Mouse (Mus musculus) forebrain, embryonic 16.5 days (tissue): ENCODE results near the gene Spa17. TPM values are rescaled to one million over a fixed set of nuclear protein-coding genes. Genes with fewer than 3 reads are reported as not detected.

Experiments used
- ATAC-seq: fragments of 200-750 bp; cut with Nextera tagmentation; 2 replicates; pipeline ENCODE4 v1.8.0; 2017; ENCODE audit warnings: mild to moderate bottlenecking, moderate library complexity
- H3K27ac ChIP-seq: fragments of 300-500 bp; sonication (generic); 2 replicates; pipeline ENCODE4 v1.5.1; 2014; ENCODE audit warnings: low read length, control low read depth
- H3K27me3 ChIP-seq: fragments of 300-500 bp; sonication (generic); replicated peaks from 2 replicates; pipeline ENCODE4 v1.6.1; 2014; ENCODE audit warnings: low read length; ENCODE audit not compliant: control insufficient read depth, insufficient read depth
- H3K36me3 ChIP-seq: fragments of 300-500 bp; sonication (generic); 2 replicates; pipeline ENCODE4 v1.6.1; 2014; ENCODE audit not compliant: control insufficient read depth, insufficient read depth
- H3K4me1 ChIP-seq: fragments of 300-500 bp; sonication (generic); replicated peaks from 2 replicates; pipeline ENCODE4 v1.6.1; 2014; ENCODE audit warnings: low read length; ENCODE audit not compliant: control insufficient read depth, insufficient read depth
- H3K4me2 ChIP-seq: fragments of 300-500 bp; sonication (generic); 2 replicates; pipeline ENCODE4 v1.6.1; 2014; ENCODE audit warnings: mild to moderate bottlenecking, low read length, control low read depth
- H3K4me3 ChIP-seq: fragments of 300-500 bp; sonication (generic); replicated peaks from 2 replicates; pipeline ENCODE4 v1.5.1; 2014; ENCODE audit warnings: mild to moderate bottlenecking, low read length, control low read depth
- H3K9ac ChIP-seq: fragments of 300-500 bp; sonication (generic); replicated peaks from 2 replicates; pipeline ENCODE4 v1.6.1; 2014; ENCODE audit warnings: low read depth, low read length, control low read depth
- H3K9me3 ChIP-seq: fragments of 300-500 bp; sonication (generic); 2 replicates; pipeline ENCODE4 v1.6.1; 2016; ENCODE audit warnings: low read length; ENCODE audit not compliant: control insufficient read depth
- WGBS: fragments of 180-500 bp; shearing (Covaris S2); extraction: QIAGEN DNeasy Blood & Tissue Kit; methylation state at CpG from one replicate; pipeline ENCODE4 v1.1.7; 2014; 5-methylcytosine and 5-hydroxymethylcytosine counted together
- polyA plus RNA-seq: library from polyadenylated mRNA; unstranded; fragments of >200 nt; fragmentation: Nextera tagmentation; extraction: Ambion mirVana; gene quantifications from 2 replicates; pipeline ENCODE4 v1.2.1, GENCODE M21; 2015

The Spa17 gene
- polyA plus RNA-seq, 1 experiment from 2014 or later: 6.9 TPM

- ATAC-seq: no peak; the same call in 1 of the 2 replicates
- WGBS: 83% methylated on average over 3 of the region's 3 CpGs
- no peak overlapping the region for H3K27ac ChIP-seq
Measured at GRCm38 (mm10) chr9:37638721-37639120, 25.2 kb upstream of the Spa17 start.

GRCm38 (mm10) chr9:37636800-37637542 is 23.4 kb upstream of the Spa17 start:
- Histone ChIP-seq H3K4me1 (no peaks in the 10 kb centered on the region), H3K4me2 (no peak overlapping the region), H3K9ac (no peak overlapping the region), H3K9me3 (no peaks in the 10 kb centered on the region), H3K36me3 (no peaks in the 10 kb centered on the region), H3K27ac (no peak overlapping the region), H3K4me3 (no peak overlapping the region), H3K27me3 (no peaks in the 10 kb centered on the region)
- WGBS: 53% methylated on average over 6 of the region's 6 CpGs
- ATAC-seq: peak; percentile 54

More at GRCm38 (mm10) chr9:37638721-37639120, 25.2 kb upstream of the Spa17 start:
- Histone ChIP-seq H3K4me1 (no peaks in the 10 kb centered on the region), H3K27me3 (no peaks in the 10 kb centered on the region), H3K9me3 (no peaks in the 10 kb centered on the region), H3K36me3 (no peaks in the 10 kb centered on the region), H3K4me3 (no peak overlapping the region), H3K4me2 (no peak overlapping the region), H3K9ac (no peak overlapping the region)

- WGBS: 14% methylated on average over 7 of the region's 7 CpGs
- no peak overlapping the region for H3K27ac ChIP-seq
Measured at GRCm38 (mm10) chr9:37636335-37636734, 22.8 kb upstream of the Spa17 start.

GRCm38 (mm10) chr9:37634269-37634668 is 20.7 kb upstream of the Spa17 start:
- Histone ChIP-seq H3K9ac (no peak overlapping the region), H3K9me3 (no peaks in the 10 kb centered on the region), H3K36me3 (no peaks in the 10 kb centered on the region), H3K4me3 (no peak overlapping the region), H3K27me3 (no peaks in the 10 kb centered on the region), H3K4me2 (no peak overlapping the region), H3K4me1 (no peaks in the 10 kb centered on the region), H3K27ac (no peak overlapping the region)
- no peak for ATAC-seq
- 86% methylated on average over 3 of the region's 3 CpGs for WGBS

More at GRCm38 (mm10) chr9:37636335-37636734, 22.8 kb upstream of the Spa17 start:
- no peak overlapping the region for H3K4me3 ChIP-seq
- H3K36me3 ChIP-seq: no peaks in the 10 kb centered on the region
- H3K27me3 ChIP-seq: no peaks in the 10 kb centered on the region
- H3K9ac ChIP-seq: no peak overlapping the region
- H3K4me2 ChIP-seq: no peak overlapping the region
- ATAC-seq: peak; percentile 49
- no peaks in the 10 kb centered on the region for H3K9me3 ChIP-seq
- H3K4me1 ChIP-seq: no peaks in the 10 kb centered on the region

GRCm38 (mm10) chr9:37632305-37632704 is 18.8 kb upstream of the Spa17 start:
- Histone ChIP-seq H3K9ac (no peak overlapping the region), H3K4me2 (no peak overlapping the region), H3K27ac (no peak overlapping the region), H3K27me3 (no peaks in the 10 kb centered on the region), H3K4me3 (no peak overlapping the region), H3K9me3 (no peaks in the 10 kb centered on the region), H3K36me3 (no peaks in the 10 kb centered on the region), H3K4me1 (no peaks in the 10 kb centered on the region)
- no peak for ATAC-seq
- WGBS: 78% methylated on average over 2 of the region's 2 CpGs

- no peak overlapping the region for H3K9ac ChIP-seq
- H3K9me3 ChIP-seq: no peaks in the 10 kb centered on the region
- H3K27ac ChIP-seq: no peak overlapping the region
- H3K27me3 ChIP-seq: no peaks in the 10 kb centered on the region
- H3K36me3 ChIP-seq: no peaks in the 10 kb centered on the region
- no peak overlapping the region for H3K4me2 ChIP-seq
- WGBS: 93% methylated on average over 2 of the region's 2 CpGs
- no peak for ATAC-seq
- peaks cover 17% of the 10 kb centered on the region for H3K4me1 ChIP-seq
- H3K4me3 ChIP-seq: no peak overlapping the region
Measured at GRCm38 (mm10) chr9:37629941-37630340, 16.4 kb upstream of the Spa17 start.

GRCm38 (mm10) chr9:37628581-37628980 is 15.1 kb upstream of the Spa17 start:
- peaks cover 25% of the 10 kb centered on the region for H3K4me1 ChIP-seq
- H3K9me3 ChIP-seq: no peaks in the 10 kb centered on the region
- H3K9ac ChIP-seq: no peak overlapping the region
- H3K27me3 ChIP-seq: no peaks in the 10 kb centered on the region
- 42% methylated on average over 4 of the region's 4 CpGs for WGBS
- no peak for ATAC-seq
- H3K36me3 ChIP-seq: no peaks in the 10 kb centered on the region
- H3K4me3 ChIP-seq: no peak overlapping the region
- no peak overlapping the region for H3K27ac ChIP-seq
- no peak overlapping the region for H3K4me2 ChIP-seq

GRCm38 (mm10) chr9:37627263-37627662 is 13.7 kb upstream of the Spa17 start:
- no peak overlapping the region for H3K9ac ChIP-seq
- WGBS: 100% methylated on average over 1 of the region's 1 CpGs
- ATAC-seq: no peak

GRCm38 (mm10) chr9:37626103-37626567 is 12.6 kb upstream of the Spa17 start:
- H3K4me2 ChIP-seq: peak overlapping the region; percentile 42
- 9% methylated on average over 3 of the region's 3 CpGs for WGBS
- H3K27me3 ChIP-seq: no peaks in the 10 kb centered on the region
- peak; percentile 5; the same call in 1 of the 2 replicates for ATAC-seq
- H3K4me1 ChIP-seq: peaks cover 38% of the 10 kb centered on the region
- H3K36me3 ChIP-seq: no peaks in the 10 kb centered on the region
- 0 out of 2 replicates have a peak overlapping the region, but pooled peaks have one; percentile 10 for H3K4me3 ChIP-seq
- H3K27ac ChIP-seq: peak overlapping the region; percentile 90
- H3K9me3 ChIP-seq: no peaks in the 10 kb centered on the region
- peak overlapping the region; percentile 2; the same call in 1 of the 2 replicates for H3K9ac ChIP-seq

More at GRCm38 (mm10) chr9:37627263-37627662, 13.7 kb upstream of the Spa17 start:
- Histone ChIP-seq H3K27me3 (no peaks in the 10 kb centered on the region), H3K4me3 (no peak overlapping the region), H3K36me3 (no peaks in the 10 kb centered on the region), H3K27ac (no peak overlapping the region), H3K4me1 (peaks cover 29% of the 10 kb centered on the region), H3K4me2 (no peak overlapping the region), H3K9me3 (no peaks in the 10 kb centered on the region)
